Mouse (Mus musculus) E14TG2a.4 (cell line): Measurements from ENCODE around the gene Nxpe5.

ENCODE experiments used
- CTCF ChIP-seq: conservative IDR thresholded peaks from 2 replicates; pipeline ENCODE4 v1.5.1; 2014; ENCODE audit warnings: low read length
- NANOG ChIP-seq: IDR thresholded peaks from 2 replicates; pipeline ENCODE4 v1.6.1; 2014; ENCODE audit warnings: borderline replicate concordance, low read length, mixed read lengths
- POU5F1 ChIP-seq: IDR thresholded peaks from 2 replicates; pipeline ENCODE4 v1.6.1; 2014; ENCODE audit warnings: low read length, borderline replicate concordance

DNA sequence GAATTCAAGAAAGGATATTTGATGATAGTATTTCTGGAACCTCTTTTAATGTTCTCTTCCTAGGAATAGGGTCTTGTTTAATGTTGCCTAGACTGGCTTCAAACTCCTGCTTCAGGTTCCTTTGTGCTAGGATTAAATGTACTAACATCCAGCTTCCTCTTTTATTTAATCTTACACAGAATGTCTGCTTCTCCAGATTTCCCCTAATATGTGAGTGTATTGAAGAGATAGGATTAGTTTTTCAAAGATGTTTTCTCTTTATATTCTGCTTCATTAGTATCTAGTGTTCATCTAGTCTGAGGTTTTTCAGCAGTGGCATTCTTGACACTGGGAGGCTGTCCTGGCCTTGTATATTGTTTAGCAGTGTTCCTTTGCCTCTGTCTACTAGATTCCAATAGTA, 68.5 kb downstream of the Nxpe5 start:
- TF ChIP-seq CTCF (no peak), NANOG (no peak), POU5F1 (no peak)
